Mouse (Mus musculus) liver, embryonic 14.5 days (tissue): ENCODE data around the gene Dnmt3b. TPM values are rescaled to one million over a fixed set of nuclear protein-coding genes. Genes with fewer than 3 reads are reported as not detected.
"Not testable (repeated sequence)": the region's sequence is repeated elsewhere in the genome, so short reads cannot be mapped to it uniquely, and the experiment has no call there.

Source experiments
- ATAC-seq: fragments of 200-750 bp; cut with Nextera tagmentation; 2 replicates; pipeline ENCODE4 v1.8.0; 2017; ENCODE audit warnings: moderate number of reproducible peaks, mild to moderate bottlenecking, moderate library complexity; ENCODE audit not compliant: insufficient read depth
- DNase-seq, 3 experiments: peaks; one replicate each; pipeline ENCODE4 v3.0.0-alpha.2; 2012 to 2013; ENCODE audit warnings: low read depth in 3 of 3, low spot score in 3 of 3
- H3K27ac ChIP-seq: fragments of 300-500 bp; sonication (generic); 2 replicates; pipeline ENCODE4 v1.5.1; 2014; ENCODE audit warnings: moderate library complexity, mild to moderate bottlenecking, control low read depth, inconsistent platforms
- H3K27me3 ChIP-seq: fragments of 300-500 bp; sonication (generic); 2 replicates; pipeline ENCODE4 v1.6.1; 2014; ENCODE audit warnings: mild to moderate bottlenecking, low read length, moderate library complexity; ENCODE audit not compliant: control insufficient read depth, insufficient read depth
- H3K36me3 ChIP-seq: fragments of 300-500 bp; sonication (generic); replicated peaks from 2 replicates; pipeline ENCODE4 v1.6.1; 2014; ENCODE audit warnings: low read depth; ENCODE audit not compliant: control insufficient read depth, insufficient read depth
- H3K4me1 ChIP-seq, 2 experiments: fragments of 200-500 bp in 1 of 2; fragments of 300-500 bp in 1 of 2; sonication (generic) in 1 of 2; replicated peaks; 2 replicates each; pipeline ENCODE4 v1.6.1; 2012 to 2014; ENCODE audit warnings: antibody characterized with exemption in 1 of 2, inconsistent platforms in 1 of 2, low read length in 1 of 2; ENCODE audit not compliant: control insufficient read depth in 2 of 2, insufficient read depth in 2 of 2
- H3K4me2 ChIP-seq: fragments of 300-500 bp; sonication (generic); 2 replicates; pipeline ENCODE4 v1.6.1; 2014; ENCODE audit warnings: low read depth, mild to moderate bottlenecking, control low read depth, moderate library complexity
- H3K4me3 ChIP-seq, 2 experiments: fragments of 200-500 bp in 1 of 2; fragments of 300-500 bp in 1 of 2; sonication (generic) in 1 of 2; 2 replicates each; pipeline ENCODE4 v1.5.1; 2012 to 2014; ENCODE audit warnings: low read depth in 2 of 2, low read length in 2 of 2, mild to moderate bottlenecking in 2 of 2, control low read depth in 1 of 2, inconsistent platforms in 1 of 2, moderate library complexity in 1 of 2; ENCODE audit not compliant: insufficient read depth in 1 of 2
- H3K9ac ChIP-seq: fragments of 300-500 bp; sonication (generic); replicated peaks from 2 replicates; pipeline ENCODE4 v1.6.1; 2014; ENCODE audit warnings: mild to moderate bottlenecking, control low read depth, moderate library complexity
- H3K9me3 ChIP-seq: fragments of 300-500 bp; sonication (generic); 2 replicates; pipeline ENCODE4 v1.6.1; 2016; ENCODE audit warnings: low read length, mixed read lengths; ENCODE audit not compliant: control insufficient read depth
- CTCF ChIP-seq: IDR thresholded peaks from 2 replicates; pipeline ENCODE4 v1.5.1; 2016; ENCODE audit warnings: antibody characterized with exemption, low read depth, control low read depth
- EP300 ChIP-seq: IDR thresholded peaks from 2 replicates; pipeline ENCODE4 v1.6.1; 2016; ENCODE audit warnings: antibody characterized with exemption, low read depth
- WGBS: fragments of 180-500 bp; shearing (Covaris S2); extraction: QIAGEN DNeasy Blood & Tissue Kit; methylation state at CpG from one replicate; pipeline ENCODE4 v1.1.7; 2014; ENCODE audit not compliant: insufficient replicate concordance; 5-methylcytosine and 5-hydroxymethylcytosine counted together
- polyA plus RNA-seq, 2 experiments: library from polyadenylated mRNA; depleted of rRNA in 1 of 2; stranded (reverse) in 1 of 2; unstranded in 1 of 2; fragments of >200 nt; fragmentation: Nextera tagmentation in 1 of 2; extraction: Ambion mirVana in 1 of 2; gene quantifications; 2 replicates each; pipeline versions ENCODE4 v1.2.1 to v1.2.3; 2012 to 2014

Dnmt3b gene
- polyA plus RNA-seq, 2 experiments = 2.8 to 4.1 TPM

- ATAC-seq = no peak
- Histone ChIP-seq H3K36me3 (no peaks in the 10 kb centered on the region), H3K4me3 (no peak overlapping the region), H3K27me3 (no peaks in the 10 kb centered on the region), H3K9me3 (no peaks in the 10 kb centered on the region), H3K9ac (no peak overlapping the region), H3K4me1 (0 out of 4 replicates have a peak, but pooled peaks cover 0 to 11% of the 10 kb centered on the region in 2 experiments), H3K27ac (no peak overlapping the region), H3K4me2 (no peak overlapping the region)
- DNase-seq = no peak
- 61% methylated on average over 7 of the region's 7 CpGs for WGBS
- TF ChIP-seq CTCF (no peak), EP300 (no peak)
Measured at GRCm38 (mm10) chr2:153677550-153677949, 28.3 kb downstream of the Dnmt3b start.

GRCm38 (mm10) chr2:153679959-153680358 is 30.7 kb downstream of the Dnmt3b start:
- DNase-seq (no peak), ATAC-seq (no peak)
- no peak overlapping the region for H3K4me2 ChIP-seq
- no peaks in the 10 kb centered on the region for H3K9me3 ChIP-seq
- WGBS = 70% methylated on average over 1 of the region's 1 CpGs
- H3K4me1 ChIP-seq = 0 out of 4 replicates have a peak, but pooled peaks cover 0 to 11% of the 10 kb centered on the region in 2 experiments
- H3K4me3 ChIP-seq = no peak overlapping the region
- no peaks in the 10 kb centered on the region for H3K27me3 ChIP-seq
- TF ChIP-seq CTCF = no peak
- TF ChIP-seq EP300 = no peak
- no peak overlapping the region for H3K9ac ChIP-seq
- no peak overlapping the region for H3K27ac ChIP-seq
- no peaks in the 10 kb centered on the region for H3K36me3 ChIP-seq

GRCm38 (mm10) chr2:153693413-153693812 is 44.2 kb downstream of the Dnmt3b start:
- H3K9ac ChIP-seq, H3K27me3 ChIP-seq, H3K27ac ChIP-seq, ATAC-seq, H3K4me2 ChIP-seq, H3K36me3 ChIP-seq, H3K4me1 ChIP-seq, DNase-seq, H3K9me3 ChIP-seq, H3K4me3 ChIP-seq: not testable (repeated sequence)
- 56% methylated on average over 5 of the region's 7 CpGs for WGBS

GRCm38 (mm10) chr2:153694462-153695085 is 45.3 kb downstream of the Dnmt3b start:
- H3K4me2 ChIP-seq = no peak overlapping the region
- H3K27me3 ChIP-seq = no peaks in the 10 kb centered on the region
- 48% methylated on average over 19 of the region's 19 CpGs for WGBS
- no peak overlapping the region for H3K4me3 ChIP-seq
- DNase-seq (peak; percentile 45 to 49 (median 46)), ATAC-seq (no peak)
- no peak overlapping the region for H3K9ac ChIP-seq
- H3K36me3 ChIP-seq = no peaks in the 10 kb centered on the region
- no peak overlapping the region for H3K27ac ChIP-seq
- no peaks in the 10 kb centered on the region for H3K4me1 ChIP-seq
- no peaks in the 10 kb centered on the region for H3K9me3 ChIP-seq
- TF ChIP-seq CTCF (peak; percentile 97), EP300 (no peak)

- Histone ChIP-seq H3K4me2 (no peak within 1 kb of the TSS), H3K4me3 (no peak within 1 kb of the TSS), H3K9me3 (no peaks in the 10 kb centered on the region), H3K9ac (no peak within 1 kb of the TSS), H3K4me1 (no peaks in the 10 kb centered on the region), H3K27ac (no peak within 1 kb of the TSS), H3K36me3 (no peaks in the 10 kb centered on the region), H3K27me3 (no peaks in the 10 kb centered on the region)
- DNase-seq (no peak), ATAC-seq (no peak)
- TF ChIP-seq CTCF (no peak), EP300 (no peak)
Measured at GRCm38 (mm10) chr2:153696352-153696751, 47.1 kb downstream of the Dnmt3b start, which contains the start of gene Dnmt3c. Gene Dnmt3c (plus strand): TSS chr2:153696652.
